Mouse (Mus musculus) regulatory T cell (primary cell): ENCODE measurements around the gene Zkscan14.
"Not testable (repeated sequence)": the region's sequence is repeated elsewhere in the genome, so short reads cannot be mapped to it uniquely, and the experiment has no call there.

Experiments used
- in situ Hi-C: fragments of 300-600 bp; cut with MboI, MseI; formaldehyde crosslinking; loops from one replicate; pipeline ENCODE4 v1.15.1; 2025; ENCODE audit warnings: high pct_unique_total_duplicates

Gene Zkscan14

DNA sequence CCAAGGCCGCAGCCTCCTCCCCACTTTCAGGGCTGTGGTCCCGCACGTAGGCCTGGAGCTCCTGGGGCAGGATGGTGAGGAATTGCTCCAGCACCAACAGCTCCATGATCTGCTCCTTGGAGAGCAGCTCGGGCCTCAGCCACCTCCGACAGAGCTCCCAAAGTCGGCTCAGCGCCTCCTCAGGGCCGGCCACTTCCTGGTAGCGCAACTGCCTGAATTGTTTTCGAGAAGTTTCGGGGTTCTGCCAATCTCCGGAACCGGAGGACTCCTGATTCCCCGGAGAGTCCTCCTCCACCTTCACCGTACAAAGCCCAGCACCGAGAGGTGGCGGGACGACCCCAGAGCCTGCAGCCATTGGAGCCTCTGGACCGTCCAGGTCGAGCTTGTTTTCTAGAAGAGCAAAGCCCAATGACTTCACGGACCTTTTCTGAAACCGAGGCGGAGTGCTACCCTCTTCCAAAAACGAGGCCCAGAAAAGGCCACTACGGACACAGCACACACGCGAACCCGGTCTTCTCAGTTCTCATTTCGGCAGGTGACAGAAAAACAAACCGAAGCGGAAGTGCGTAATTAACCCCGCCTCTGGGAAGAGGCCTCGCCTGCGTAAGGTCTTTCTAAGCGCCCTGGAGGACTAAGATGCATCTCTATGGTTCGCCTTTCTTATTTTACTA, at the start of gene Zkscan14:
TSS of gene Zkscan14 (minus strand) at position 548 of the 671 bp plus-strand sequence.
- in situ Hi-C loops, result loop anchor here (25.0 kb wide), 1 partner anchor 1586 kb away; the partner anchor contains the start of gene Usp12

DNA sequence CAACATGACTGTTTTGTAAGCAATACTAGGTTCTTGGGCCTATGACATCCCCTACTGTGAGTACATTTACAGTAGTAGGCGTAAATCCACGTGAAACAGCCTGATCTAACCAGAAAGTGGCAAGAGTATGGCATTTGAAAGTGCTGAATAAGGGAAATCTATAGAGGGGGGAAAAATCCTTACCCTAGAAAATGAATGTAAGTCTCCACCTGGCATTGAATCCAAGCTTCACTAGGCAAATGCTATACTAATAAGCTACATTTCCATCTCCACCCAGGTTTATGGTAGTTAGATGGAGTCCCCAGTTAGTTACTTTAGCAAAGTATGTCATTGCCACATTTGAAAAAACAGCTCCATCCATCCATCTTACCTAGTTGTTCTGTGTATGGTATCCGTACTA, 47.9 kb upstream of the Zkscan14 start:
- in situ Hi-C loops, result no loop called here

DNA sequence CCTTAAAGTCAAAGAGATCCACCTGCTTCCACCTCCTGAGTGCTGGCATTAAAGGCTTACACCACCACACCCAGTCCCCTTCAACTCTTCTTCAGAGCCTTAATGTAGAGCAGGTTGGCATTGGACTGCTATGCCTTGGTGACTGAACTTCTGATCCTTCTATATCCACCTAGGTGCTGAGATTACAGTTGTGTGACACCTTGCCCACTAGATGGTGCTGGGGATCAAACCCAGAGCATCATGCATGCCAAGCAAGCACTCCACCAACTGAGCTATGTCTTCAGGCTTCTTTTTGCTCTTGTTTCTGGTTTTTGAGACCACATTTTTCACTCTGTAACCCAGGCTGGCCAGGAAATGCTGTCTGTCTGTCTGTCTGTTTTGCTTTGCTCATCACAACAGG, 33.0 kb upstream of the Zkscan14 start:
- in situ Hi-C loops, result loop anchor here (5.0 kb wide), 1 partner anchor 42 kb away; the partner anchor contains the start of gene Atp5j2

DNA sequence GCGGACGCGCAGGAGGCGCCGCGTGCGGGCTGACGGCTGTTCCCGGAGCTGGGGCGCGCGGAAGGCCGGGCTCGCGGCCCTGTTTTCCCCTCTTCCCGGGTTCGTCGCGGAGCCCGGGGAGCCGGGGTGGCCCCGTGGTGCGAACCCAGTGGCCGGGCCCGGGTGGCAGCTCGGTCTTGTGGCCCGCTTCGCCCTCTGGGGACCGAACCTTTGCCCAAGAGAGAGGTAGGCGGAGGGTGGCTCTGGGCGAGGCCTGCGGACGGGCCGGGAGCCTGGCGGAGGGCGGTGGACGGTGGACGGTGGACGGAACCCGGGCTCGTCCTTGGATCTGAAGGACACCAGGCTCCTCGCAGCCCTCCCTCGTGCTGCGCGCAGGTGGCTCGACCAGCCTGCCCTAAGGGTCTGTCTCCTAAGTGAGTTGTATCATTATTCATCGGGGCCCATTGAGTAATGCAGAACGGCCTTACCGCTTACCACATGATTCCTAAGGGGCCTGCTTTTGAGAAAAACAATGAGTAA, 30.3 kb upstream of the Zkscan14 start:
- in situ Hi-C loops, result loop anchor here (5.0 kb wide), 1 partner anchor 40 kb away; the partner anchor contains the start of gene Atp5j2

DNA sequence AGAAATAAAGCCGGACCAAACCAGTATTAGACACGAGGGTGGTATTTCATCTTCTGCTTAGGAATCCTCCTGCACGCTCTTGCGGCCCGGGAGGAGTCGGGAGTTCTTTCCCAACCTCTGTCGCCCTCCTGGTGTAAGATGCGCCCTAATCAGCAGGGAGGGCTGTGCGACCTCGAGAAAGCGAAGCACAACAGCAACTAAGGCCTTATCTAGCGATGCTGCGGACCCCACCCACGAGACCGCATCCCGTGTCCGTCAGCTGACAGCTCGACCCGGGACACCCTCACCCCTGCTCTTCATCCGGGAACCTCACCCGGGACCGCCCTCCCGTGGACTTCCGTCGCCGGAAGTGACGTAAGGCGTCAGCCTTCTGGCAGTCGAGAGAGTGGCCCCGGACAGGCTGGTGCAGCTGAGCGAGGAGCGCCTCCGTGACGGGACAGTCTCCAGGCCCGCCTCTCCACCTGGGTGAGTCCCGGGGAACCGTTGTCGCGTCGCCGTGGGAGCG, 29.8 kb upstream of the Zkscan14 start, which contains the start of gene Zfp655:
TSS of gene Zfp655 (plus strand) at position 349 of the 505 bp plus-strand sequence.
- in situ Hi-C loops, result loop anchor here (5.0 kb wide), 1 partner anchor 39 kb away; the partner anchor contains the start of gene Atp5j2

DNA sequence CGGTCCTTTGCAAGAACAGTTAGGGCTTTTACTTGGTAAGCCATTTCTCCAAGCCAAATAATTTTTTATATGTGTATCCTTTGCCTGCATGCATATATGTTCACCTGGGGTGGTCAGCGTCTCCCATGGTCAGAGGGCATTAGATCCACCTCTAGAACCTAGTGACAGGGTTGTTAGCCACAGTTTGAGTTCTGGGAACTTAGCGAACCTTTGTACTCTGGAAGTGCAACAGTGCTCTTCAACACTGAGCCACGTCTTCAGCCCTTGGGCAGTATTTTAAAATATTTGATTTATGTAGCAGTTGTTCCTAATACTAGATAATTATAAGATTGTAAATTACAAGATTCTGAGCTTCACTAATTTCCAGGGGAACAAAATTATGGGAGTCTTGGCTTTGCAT, 29.0 kb upstream of the Zkscan14 start:
- in situ Hi-C loops, result loop anchor here (5.0 kb wide), 1 partner anchor 38 kb away; the partner anchor contains the start of gene Atp5j2

DNA sequence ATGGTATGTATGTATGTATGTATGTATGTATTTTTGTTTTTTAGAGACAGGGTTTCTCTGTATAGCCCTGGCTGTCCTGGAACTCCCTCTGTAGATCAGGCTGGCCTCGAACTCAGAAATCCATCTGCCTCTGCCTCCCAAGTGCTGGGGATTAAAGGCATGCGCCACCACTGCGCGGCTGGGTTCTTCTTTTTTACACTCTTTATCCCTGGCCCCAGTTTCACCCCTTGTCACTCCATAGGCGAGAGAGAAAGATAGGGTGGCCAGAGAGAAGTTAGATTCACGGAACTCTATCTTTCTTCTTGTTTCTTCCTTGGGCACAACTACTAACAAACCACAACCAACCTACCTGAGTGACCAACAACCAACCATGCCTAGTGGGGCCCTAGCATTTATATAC, 27.6 kb upstream of the Zkscan14 start:
- in situ Hi-C loops, result not testable (repeated sequence)

DNA sequence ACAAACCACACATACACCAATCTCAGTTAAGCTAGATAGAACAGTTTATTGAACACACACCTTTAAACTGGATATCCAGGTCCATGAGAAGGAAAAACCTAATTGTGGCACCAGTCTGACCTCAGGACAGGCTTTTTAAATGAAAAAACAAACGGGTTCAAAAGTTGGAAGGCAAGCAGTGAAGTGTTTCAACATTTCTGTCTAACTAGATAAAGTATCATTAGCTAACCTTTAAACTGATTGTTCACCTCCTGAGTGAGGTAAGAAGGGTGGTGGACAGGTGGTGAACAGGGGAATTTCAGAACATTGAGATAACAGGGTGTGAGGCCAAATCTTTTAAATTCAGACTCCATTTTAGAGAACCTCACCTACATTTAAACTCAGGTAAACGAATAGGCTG, 24.8 kb upstream of the Zkscan14 start:
- in situ Hi-C loops, result no loop called here

DNA sequence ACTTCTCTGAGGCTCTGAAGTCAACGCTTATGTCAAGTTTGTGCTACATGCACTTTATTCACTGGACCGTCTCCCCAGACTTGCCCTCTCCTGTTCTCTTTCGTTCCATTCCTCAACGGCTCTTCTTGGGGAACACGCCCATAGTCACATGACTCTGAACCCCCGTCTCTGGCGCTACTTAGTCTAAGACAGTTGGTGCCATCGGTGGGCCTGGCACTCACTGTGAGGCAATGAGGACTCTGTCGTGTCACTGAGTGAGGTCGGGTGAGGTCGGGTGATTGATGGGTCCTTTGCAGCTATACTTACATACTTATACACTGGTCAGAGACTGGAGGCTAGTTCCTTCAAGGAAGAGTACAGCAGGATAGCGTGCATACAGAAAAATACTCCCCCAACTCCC, 21.7 kb upstream of the Zkscan14 start:
- in situ Hi-C loops, result loop anchor here (25.0 kb wide), 1 partner anchor 1564 kb away; the partner anchor contains the start of gene Usp12

DNA sequence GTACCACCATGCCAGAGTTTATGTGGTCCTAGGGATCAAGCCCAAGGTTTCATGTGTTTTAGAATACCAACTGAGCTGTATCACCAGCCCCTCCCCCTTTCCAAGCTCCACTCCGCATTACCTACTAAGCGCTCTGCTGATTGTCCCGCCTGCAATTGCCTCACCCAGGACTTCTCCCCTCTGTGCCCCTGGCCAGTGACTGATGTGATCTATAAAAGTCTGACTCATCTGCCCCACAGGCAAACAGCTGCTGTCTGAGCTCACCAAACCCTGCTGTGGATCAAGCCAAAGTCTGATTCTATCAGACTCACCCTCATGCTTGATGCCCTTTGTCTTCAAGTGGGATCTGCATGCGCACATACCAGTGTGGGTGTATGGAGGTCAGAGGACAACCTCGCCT, 21.2 kb upstream of the Zkscan14 start:
- in situ Hi-C loops, result loop anchor here (25.0 kb wide), 1 partner anchor 1564 kb away; the partner anchor contains the start of gene Usp12

DNA sequence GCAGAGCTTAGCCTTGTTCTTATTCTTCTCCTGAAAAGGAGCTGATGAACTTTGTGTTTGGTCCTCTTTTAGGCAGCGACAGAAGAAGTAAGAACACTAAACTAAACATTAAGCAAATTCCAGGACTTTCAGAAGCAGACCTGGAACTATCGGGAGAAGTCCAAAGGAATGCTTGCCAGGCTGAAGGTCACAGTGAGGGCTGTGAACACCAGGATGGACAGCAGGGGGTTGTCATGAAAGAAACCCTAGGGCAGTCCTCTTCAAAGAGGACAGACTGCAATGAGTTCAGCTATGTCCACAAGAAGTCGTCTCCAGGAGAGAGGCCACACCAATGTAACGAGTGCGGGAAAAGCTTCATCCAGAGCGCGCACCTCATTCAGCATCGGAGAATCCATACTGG, 18.3 kb upstream of the Zkscan14 start:
- in situ Hi-C loops, result loop anchor here (25.0 kb wide), 1 partner anchor 1567 kb away; the partner anchor contains the start of gene Usp12

DNA sequence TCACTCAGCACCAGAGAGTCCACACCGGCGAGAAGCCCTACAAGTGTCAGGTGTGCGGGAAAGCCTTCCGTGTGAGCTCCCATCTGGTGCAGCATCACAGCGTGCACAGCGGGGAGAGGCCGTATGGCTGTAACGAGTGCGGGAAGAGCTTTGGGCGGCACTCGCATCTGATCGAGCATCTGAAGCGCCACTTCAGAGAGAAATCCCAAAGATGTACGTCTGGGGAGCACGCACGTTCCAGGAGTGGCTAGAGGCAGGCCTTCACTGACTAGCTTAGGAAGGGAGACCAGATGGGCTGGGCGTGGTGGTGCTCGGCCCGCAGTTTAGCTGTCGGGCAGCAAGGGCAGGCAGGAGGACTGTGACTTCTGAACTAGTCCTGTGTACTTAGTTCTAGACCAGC, 17.0 kb upstream of the Zkscan14 start:
- in situ Hi-C loops, result loop anchor here (25.0 kb wide), 1 partner anchor 1569 kb away; the partner anchor contains the start of gene Usp12

DNA sequence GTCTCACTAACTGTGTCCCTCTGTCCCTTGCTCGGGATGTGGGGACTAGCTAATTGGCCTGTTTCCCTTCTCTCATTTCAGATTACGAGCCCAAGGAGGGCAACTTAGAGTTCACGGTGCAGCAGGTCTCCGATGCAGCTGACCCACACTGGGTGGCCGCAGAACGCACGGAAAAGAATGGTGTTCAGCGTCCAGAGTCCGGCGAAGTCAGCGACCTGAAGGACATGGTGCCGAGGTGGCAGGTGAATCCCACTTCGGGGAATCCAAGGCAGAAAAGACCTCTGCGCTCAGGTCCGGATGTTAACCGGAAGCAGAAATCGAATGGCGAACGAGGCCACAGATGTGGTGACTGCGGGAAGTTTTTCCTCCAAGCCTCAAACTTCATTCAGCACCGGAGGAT, 16.5 kb upstream of the Zkscan14 start:
- in situ Hi-C loops, result loop anchor here (25.0 kb wide), 1 partner anchor 1569 kb away; the partner anchor contains the start of gene Usp12

DNA sequence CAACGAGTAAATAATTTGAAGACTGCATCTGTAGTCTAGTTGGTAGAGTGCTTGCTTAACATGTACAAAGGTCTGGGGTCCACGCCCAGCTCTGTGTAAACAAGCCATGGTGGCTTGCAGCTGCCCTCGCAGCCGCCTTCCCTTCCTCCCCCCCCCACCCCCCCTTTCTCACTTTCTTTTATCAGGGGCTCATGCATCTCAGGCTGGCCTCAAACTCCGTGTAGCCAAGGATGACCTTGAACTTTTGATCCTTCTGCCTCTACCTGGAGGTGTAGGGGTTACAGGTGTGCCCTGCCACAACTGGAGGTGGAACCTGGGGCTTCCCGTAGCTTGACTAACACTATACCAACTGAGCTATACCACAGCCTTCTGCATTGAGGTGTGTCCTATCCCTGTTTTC, 16.1 kb upstream of the Zkscan14 start:
- in situ Hi-C loops, result loop anchor here (25.0 kb wide), 1 partner anchor 1570 kb away; the partner anchor contains the start of gene Usp12

DNA sequence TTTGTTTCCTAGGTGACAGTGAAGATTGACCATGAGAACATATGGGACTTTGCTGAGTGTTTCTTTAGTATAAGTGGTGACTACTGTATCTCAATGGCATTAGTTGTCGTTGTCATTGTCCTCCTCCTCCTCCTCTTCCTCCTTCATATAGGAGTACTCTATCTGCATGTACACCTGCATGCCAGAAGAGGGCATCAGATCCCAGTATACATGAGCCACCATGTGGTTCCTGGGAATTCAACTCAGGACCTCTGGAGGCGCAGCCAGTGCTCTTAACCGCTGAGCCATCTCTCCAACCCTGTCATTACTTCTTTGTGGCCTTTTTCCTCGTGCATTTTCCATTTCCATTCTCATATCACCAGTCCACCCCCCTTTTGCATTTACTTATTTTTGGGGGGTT, 13.0 kb upstream of the Zkscan14 start:
- in situ Hi-C loops, result loop anchor here (25.0 kb wide), 1 partner anchor 1573 kb away; the partner anchor contains the start of gene Usp12

DNA sequence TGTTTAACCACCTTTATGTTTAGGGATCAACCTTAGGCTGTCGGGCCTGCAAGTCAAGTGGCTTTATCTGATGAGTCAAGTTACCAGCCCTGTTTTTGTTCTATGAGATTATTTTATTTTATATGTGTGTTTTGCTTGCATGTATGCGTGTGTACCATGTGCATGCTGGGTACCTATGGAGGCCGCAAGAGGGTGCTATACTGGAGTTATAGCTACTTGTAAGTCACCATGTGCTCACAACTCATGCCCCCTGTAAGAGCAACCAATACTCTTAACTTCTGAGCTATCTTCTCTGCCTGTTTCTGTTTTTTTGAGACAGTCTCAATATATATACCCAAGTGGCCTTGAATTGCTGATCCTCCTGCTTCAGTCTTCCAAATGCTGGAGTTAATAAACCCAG, 11.8 kb upstream of the Zkscan14 start:
- in situ Hi-C loops, result loop anchor here (25.0 kb wide), 1 partner anchor 1574 kb away; the partner anchor contains the start of gene Usp12

DNA sequence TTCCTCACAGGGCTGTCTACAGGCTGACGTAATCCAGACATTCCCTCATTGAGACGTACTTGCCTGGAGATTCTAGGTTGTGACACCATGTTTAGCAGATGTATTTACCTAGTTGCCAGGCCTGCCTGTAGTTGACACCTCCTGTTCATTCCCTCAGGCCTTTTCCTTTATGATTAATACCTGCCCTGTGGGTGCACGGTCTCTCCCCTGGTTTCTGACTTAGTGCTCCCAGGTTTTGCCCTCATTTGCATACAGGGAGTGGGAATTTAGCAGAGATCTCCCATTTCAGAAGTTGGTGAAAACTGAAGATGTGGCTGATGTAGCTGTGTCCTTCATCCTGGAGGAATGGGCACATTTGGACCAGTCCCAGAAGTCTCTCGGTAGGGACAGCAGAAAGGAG, 10.5 kb upstream of the Zkscan14 start:
- in situ Hi-C loops, result loop anchor here (25.0 kb wide), 1 partner anchor 1575 kb away; the partner anchor contains the start of gene Usp12

DNA sequence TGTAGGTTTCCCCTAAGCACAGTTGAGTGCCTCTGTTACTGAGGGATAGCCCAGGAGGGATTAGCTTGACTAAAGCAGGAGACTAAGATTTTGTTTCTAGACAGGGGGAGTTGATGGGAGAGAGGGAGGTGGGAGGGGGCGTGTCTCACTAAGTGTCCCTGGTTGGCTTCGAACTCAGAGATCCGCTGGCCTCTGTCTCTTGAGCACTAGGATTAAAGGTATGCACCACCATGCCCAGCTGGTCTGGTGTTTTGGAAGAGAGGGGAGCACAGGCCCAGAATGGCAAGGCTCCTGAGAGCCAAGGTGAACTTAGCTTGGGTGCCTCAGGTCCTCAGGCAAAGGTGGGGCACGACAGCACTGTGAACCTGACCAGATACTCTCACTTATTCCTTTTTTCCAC, 9.7 kb upstream of the Zkscan14 start:
- in situ Hi-C loops, result loop anchor here (25.0 kb wide), 1 partner anchor 1576 kb away; the partner anchor contains the start of gene Usp12

DNA sequence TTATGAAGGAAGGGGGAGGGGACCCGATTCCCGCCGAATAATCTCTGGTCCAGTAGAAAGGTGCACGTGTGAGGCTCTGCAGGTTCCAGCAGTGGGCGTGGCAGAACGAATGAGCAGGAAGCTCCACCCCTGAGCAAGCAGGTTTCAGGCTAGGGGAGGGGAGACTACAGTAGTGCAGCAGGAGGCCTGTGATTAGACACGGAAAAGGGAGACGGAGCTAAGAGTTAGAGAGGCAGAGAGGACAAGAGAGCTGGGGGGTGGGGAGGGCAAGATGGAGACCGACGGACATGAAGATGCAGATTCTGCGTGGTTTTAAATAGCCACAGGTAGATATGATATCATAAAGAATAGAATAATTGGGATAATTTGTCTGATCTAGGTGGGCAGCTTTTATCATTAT, 6.7 kb upstream of the Zkscan14 start:
- in situ Hi-C loops, result loop anchor here (25.0 kb wide), 1 partner anchor 1579 kb away; the partner anchor contains the start of gene Usp12

DNA sequence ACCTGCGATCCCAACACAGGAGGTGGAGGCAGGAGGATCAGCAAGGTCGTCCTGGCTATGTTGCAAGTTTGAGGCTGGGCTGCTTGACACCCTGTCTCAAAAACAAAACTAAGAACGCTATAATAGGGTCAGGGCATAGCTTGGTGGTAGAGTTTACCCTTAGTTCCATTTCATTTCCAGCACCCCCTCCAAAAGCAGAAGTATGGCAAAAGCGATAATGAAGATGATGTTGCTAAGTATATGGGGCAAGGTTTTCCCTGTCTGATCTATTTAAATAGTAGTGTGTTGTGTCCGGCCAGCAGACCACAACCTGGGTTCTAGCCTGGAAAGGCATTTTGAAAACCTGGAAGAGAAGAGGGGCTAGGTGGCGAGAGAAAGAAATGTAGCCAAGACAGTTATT, 6.3 kb upstream of the Zkscan14 start:
- in situ Hi-C loops, result loop anchor here (25.0 kb wide), 1 partner anchor 1579 kb away; the partner anchor contains the start of gene Usp12

DNA sequence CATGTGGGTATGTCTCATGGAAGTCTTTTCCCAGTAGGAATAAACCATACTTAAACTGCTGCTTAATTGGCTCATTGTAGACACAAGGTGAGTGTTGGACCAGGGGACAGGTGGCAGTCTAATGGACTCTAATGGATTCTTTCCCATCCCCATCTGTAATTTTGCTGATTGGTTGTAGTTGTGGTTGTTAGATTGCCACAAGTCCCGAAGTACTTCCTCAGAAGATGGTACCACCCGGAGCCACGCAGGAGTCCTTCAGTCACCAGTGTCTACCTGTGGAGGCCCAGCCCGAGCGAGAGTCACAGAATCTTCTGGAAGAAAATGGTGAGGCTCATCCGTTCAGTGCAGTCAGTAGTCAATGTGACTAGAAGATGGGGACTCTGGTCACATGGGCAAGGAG, 5.7 kb upstream of the Zkscan14 start:
- in situ Hi-C loops, result loop anchor here (25.0 kb wide), 1 partner anchor 1580 kb away; the partner anchor contains the start of gene Usp12

DNA sequence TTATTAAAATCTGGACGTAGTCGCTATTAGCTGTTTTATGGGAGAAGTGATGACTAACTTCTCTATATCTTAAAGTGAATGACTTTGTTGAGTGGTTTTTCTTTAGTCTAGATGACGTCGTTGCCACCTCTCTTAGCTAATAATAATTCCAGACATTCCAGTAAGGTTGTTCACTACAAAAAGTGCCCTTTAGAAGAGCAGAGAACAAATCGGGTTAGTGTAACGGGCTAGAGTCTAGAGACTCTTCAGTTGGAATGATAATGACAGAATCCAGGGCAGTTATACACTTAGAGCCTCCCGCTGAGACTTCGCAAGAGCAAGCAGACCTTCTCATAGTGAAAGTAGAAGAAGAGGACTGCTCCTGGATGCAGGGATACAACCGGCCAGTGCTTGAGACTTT, 3.4 kb upstream of the Zkscan14 start:
- in situ Hi-C loops, result loop anchor here (25.0 kb wide), 1 partner anchor 1582 kb away; the partner anchor contains the start of gene Usp12
